Mouse (Mus musculus): ENCODE data around the gene Car12.

Gene Car12

DNA sequence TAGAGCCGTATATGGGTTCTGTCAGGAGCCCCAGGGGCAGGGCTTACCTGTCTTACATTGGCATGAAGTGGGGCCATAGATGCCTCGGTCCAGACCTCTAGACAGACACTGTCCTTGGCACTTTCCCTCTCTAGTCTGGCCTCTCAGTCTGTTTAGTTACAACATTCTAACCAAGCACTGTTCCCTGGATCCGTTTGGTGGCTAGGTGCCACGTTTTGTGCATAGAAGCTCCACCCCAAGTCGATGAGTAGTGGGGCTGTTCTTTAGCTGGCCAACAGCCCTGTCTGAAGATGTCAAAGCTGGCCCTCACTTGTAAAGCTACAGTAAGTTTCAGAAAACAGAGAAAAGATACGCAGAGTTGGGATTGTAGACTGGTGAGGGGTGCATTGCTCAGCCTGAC lies 2.9 kb upstream of the Car12 start:
- peak in 1 of 2 experiments; percentile 11 for DNase-seq (ENCODE audit: low spot score in 2 of 2)

- DNase-seq (ENCODE audit: low spot score in 2 of 2) = no peak
These were observed 583 bp downstream of the Car12 start for GRCm38 (mm10) chr9:66714022-66714515.

DNA sequence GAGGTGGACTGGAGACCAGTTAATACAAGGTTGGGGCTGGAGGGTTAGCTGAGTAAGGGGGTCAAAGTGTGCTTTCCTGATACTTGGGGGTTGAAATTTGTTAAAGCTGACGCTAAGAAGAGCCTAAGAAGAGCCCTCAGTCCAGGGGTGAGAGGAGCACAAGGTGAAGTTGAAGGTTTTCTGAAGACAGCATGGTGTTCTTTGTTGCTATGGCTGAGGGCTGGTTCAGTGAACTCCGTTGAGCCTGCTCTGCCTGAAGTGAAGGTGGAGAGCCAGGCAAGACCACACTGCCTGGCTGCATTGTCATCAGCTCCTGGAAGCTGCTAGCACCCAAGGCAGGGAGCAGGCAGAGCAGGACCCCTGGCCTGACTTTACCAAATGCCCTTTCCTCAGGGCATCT lies 1.9 kb downstream of the Car12 start:
- no peak for DNase-seq (ENCODE audit: low spot score in 2 of 2)

- DNase-seq (ENCODE audit: low spot score in 2 of 2) = no peak
These were observed 3.0 kb downstream of the Car12 start for GRCm38 (mm10) chr9:66716533-66716932.

DNA sequence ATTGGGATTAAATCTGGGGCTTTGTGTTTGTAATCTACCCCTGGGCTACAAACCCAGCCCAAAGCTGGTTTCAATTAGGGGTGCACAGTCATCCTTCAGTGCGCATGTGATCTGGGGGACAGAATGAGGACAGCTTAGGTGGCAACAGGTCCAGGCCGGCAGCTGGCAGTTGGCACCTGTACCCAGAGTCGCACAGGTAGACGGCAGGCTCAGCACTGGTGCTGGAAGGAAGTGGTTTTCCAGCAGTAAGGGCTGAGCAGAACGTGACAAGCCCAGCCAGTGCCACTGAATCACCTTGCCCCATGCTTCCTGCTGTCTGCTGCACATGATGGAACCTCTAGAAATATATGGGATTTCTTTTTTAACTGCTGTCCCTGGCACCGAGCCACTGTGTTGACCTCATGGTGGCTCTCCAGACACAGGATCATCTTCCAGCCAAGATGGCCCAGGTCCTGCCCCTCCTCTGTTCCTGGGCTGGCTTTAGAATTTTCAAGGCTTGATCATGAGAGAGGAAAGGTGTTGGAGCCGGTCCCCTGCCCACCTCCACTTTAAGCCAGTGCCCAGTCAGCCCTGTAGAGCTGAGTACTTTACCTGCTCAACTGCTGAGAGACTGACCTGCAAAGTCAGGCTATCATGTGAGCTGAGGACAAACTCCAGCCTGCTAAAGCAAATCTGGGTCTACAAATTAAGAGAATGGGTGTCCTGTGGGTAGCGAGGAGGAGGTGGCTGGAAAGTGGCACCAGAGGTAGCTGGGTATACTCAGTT lies 7.4 kb downstream of the Car12 start:
- DNase-seq (ENCODE audit: low spot score in 2 of 2) = no peak

GRCm38 (mm10) chr9:66722187-66722868 lies 8.8 kb downstream of the Car12 start:
- no peak for DNase-seq (ENCODE audit: low spot score in 2 of 2)

- DNase-seq (ENCODE audit: low spot score in 2 of 2) = no peak
These were observed 9.4 kb downstream of the Car12 start for GRCm38 (mm10) chr9:66722869-66723272.

DNA sequence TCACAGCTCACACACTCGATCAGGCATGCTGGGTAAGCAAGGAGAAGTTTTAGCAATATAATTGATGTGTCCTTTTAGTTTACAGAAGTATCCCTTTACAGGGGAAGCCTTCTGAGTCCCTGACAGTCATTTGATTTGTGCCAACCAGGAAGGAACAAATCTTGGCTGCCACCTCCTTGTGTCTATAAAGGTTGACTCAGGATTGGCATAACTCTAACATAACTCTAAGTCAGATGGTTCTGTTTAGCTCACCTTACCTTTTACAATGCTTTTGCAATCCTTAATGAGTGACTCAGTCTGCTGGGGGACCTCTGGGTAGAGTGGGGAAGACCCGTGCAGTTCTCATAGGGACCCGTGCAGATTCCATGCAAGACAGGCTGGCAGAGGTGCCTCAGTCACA lies 12.1 kb downstream of the Car12 start:
- DNase-seq (ENCODE audit: low spot score in 2 of 2) = no peak

DNA sequence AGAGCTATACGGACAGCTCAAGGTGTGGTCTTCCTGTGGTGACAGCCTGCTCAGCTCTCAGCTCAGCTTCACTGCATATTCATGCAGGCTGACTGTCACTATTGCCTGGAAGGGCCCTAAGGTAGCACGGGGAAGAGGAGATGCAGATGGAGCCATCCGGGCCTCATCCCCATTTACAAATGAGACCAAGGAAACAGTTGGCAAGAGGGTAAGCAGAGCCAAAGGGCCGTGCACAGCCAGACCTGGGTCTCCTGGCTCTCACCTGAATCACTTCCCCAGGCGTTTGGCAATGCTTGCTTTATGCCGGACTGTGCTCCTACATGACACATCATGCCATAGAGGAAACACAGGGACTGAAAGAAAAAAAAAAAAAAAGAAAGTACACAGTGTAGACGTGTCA lies 13.8 kb downstream of the Car12 start:
- DNase-seq (ENCODE audit: low spot score in 2 of 2) = no peak

DNA sequence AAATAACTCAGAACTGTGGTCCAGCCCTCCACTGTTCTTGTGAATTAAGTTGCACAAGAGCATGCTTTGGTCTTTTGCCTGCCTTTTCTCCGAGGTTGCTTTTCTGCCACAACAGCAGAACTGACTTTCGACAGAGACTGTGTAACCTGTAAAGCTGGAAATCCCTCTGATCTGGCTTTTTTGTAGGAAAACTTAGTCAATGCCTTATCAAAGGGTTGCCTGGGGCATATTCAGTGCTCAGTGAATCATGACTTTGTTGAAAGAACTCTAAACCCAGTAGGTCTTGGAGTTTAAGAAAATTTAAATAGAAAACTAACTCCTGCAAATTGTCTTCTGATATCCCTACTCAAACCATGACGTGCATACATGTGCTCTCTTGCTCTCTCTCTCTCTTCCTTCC lies 17.1 kb downstream of the Car12 start:
- no peak for DNase-seq (ENCODE audit: low spot score in 2 of 2)

DNA sequence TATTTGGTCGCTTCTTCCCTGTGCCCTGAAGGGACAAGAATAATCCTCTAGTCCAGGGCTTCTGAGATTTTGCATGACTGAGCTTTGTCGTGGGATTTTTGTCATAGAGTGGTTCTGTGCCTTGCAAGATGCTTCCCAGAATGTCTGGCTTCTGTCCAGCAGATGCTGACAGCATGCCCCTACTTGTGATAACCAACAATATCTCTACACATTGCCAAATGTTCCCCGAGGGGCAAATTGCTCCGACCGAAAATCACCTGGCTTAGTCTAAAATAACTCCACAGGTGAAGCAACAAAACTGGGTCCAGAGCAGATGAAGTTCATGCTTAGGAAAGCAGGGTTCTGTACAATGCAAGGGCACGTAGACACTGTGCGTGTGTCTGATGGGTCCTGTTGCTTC lies 17.8 kb downstream of the Car12 start:
- no peak for DNase-seq (ENCODE audit: low spot score in 2 of 2)

GRCm38 (mm10) chr9:66732791-66733691 lies 19.6 kb downstream of the Car12 start:
- DNase-seq (ENCODE audit: low spot score in 2 of 2) = peak; percentile 3 to 9

DNA sequence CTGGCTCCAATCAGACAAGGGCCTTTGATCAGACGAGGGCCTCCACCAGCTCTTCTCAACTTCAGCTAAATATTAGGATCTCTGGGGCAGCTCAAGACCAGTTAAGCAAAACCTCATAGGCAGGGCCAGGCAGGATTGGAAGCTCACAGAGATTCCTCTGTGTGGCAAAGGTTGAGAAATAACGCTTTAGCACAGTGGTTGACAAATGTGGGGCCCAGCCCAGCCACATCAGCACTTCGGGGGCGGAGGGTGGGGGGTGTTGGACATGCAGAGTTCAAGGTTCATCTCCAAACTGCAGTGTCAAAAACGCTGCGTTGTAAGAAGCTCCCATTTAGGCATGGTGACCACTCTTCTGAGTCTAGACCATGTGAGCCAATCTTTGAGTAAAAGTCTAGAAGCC lies 21.1 kb downstream of the Car12 start:
- no peak for DNase-seq (ENCODE audit: low spot score in 2 of 2)

- no peak for DNase-seq (ENCODE audit: low spot score in 2 of 2)
These were observed 21.6 kb downstream of the Car12 start for GRCm38 (mm10) chr9:66735122-66735521.

GRCm38 (mm10) chr9:66736016-66736415 lies 22.5 kb downstream of the Car12 start:
- no peak for DNase-seq (ENCODE audit: low spot score in 2 of 2)

GRCm38 (mm10) chr9:66736551-66736950 lies 23.1 kb downstream of the Car12 start:
- no peak for DNase-seq (ENCODE audit: low spot score in 2 of 2)

DNA sequence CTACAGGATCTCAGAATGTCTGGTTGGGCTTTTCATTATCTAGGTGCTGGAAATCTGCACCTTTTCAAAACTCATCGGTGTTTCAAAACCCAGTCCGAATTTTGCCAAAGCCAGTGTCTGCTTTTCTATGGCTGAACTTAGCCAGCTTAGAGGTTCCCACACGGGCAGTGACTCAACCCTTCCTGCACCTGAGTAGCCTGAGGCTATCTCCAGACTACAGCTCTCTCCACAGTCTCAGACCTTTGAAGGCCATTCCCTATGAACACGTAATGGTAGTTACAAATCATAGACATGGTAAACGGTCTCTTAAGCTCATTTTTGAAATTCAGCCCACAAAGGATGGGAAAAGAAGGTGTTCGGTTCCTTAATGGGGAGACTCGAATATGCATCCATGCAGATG lies 26.0 kb downstream of the Car12 start:
- DNase-seq (ENCODE audit: low spot score in 2 of 2) = no peak

- DNase-seq (ENCODE audit: low spot score in 2 of 2) = no peak
These were observed 31.0 kb downstream of the Car12 start for GRCm38 (mm10) chr9:66744531-66744930.

- DNase-seq (ENCODE audit: low spot score in 2 of 2) = no peak
These were observed 34.9 kb downstream of the Car12 start for GRCm38 (mm10) chr9:66748390-66748789.

DNA sequence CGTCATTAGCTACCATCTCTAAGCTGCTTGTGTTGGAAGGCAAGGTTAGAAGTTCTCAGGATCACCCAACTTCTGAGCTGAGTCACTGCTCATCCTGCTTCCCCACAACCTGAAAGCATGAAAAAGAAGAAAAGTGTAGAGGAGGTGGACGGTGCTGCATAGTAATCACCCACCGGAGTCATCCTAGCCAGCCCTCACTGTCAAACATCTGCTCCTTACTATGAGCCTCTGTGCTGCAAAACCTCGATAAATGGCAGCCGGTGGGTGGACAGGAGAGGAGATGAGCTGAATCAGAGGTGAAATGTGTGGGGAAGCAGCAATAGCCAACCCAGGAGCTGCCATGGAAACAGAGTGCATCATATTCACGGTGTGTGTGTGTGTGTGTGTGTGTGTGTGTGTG lies 39.4 kb downstream of the Car12 start:
- DNase-seq (ENCODE audit: low spot score in 2 of 2) = no peak

GRCm38 (mm10) chr9:66760991-66761390 lies 47.5 kb downstream of the Car12 start:
- DNase-seq (ENCODE audit: low spot score in 2 of 2) = no peak

DNA sequence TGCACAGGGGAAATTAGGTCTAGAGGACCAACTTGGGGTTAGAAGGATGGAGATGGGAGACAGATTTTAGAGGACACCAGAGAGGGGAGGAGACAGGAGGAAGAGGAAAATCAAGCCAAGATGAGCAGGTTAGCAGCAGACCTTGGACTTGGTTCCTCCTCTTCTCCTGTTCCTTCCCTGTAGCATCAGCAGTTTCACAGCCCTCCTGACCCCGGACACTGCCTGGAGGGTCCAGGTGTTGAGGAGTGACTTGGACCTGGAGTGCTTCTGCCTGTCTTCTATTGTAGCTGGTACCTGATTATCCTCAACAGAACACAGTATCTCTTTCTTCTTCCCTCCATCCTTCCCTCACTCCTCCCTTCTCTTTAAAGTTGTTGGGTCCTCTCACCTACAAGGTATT lies 55.2 kb downstream of the Car12 start:
- no peak for DNase-seq (ENCODE audit: low spot score in 2 of 2)

Measured in heart, adult 9 months (tissue).